Mouse (Mus musculus) megakaryocyte, embryonic 14.5 days (primary cell): ENCODE measurements around the gene Eif3i.

Experiments used
- FLI1 ChIP-seq: IDR thresholded peaks from 2 replicates; pipeline ENCODE4 v1.6.1; 2012; ENCODE audit warnings: low read length, inconsistent platforms, mixed read lengths
- GATA1 ChIP-seq: IDR thresholded peaks from 3 replicates; pipeline ENCODE4 v1.6.1; 2012; ENCODE audit warnings: mixed read lengths, low read length, inconsistent platforms, borderline replicate concordance

GRCm38 (mm10) chr4:129572236-129573092, 28.0 kb downstream of the Eif3i start:
- TF ChIP-seq GATA1 (no peak), FLI1 (no peak)
